Mouse (Mus musculus): ENCODE results near the gene Dtx4.

DNA sequence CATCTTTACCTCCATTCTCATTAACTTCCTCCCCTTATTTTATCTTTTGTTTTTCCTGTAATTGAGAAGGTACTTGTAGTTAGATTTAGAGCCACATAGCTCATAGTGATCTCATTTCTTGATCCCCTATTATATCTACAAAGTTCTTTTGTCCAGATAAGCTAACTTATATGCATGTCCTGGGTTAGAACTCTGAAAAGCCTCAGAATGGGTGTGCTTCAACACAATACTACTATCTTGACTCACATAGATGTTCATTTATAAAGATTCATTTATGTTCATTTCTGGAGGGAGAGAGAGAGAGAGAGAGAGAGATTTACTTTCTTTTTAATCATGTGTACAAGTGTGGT lies 17.3 kb upstream of the Dtx4 start:
- TF ChIP-seq POLR2A (IDR thresholded peaks at IDR 0.05; ENCODE audit: control insufficient read depth, extremely low read depth, insufficient read depth, low read length, poor library complexity) (no peak), CTCF (IDR thresholded peaks at IDR 0.05; ENCODE audit: borderline replicate concordance, control insufficient read depth, extremely low read depth, insufficient read depth, low read length, poor library complexity) (no peak)

Measured in thymus, adult 2 months (tissue).